Mouse (Mus musculus) lung, postnatal 4 days (tissue): ENCODE results near the gene Kdm5b.

ENCODE experiments used
- DNase-seq, 2 experiments: peaks; one replicate each; pipeline ENCODE4 v3.0.0; 2021

Kdm5b gene

DNA sequence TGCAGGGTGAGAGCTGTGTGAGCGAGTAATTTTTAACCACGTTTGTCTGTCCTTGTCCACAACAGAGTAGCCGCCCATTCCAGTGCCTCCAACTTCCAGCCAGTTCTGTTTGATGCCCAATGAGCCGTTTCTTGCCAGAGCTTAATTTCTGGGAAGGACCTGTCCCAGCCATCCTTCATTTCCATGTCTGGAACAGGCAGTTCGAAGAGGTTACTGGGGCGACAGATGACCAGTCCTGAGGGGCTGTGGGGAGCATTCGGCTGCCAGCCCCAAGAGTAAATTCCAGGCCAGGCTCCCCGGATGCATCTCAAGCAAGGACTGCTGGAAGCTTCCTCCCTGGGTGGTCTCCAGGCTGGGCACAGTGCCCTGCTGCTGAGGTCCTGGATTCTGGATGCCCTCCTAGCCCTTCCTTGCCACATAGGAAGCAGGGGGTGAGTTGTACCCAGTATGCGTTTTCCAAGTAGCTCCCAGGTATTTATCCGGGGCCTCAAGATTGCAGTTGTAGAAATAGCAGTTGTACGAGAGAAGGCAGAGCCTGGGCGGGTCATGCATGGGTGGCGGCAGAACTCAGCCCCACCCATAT, 91.4 kb downstream of the Kdm5b start:
- peak in 1 of 2 experiments; percentile 72 for DNase-seq

GRCm38 (mm10) chr1:134651851-134652398, 92.0 kb downstream of the Kdm5b start:
- DNase-seq, result peak; percentile 53 to 54

DNA sequence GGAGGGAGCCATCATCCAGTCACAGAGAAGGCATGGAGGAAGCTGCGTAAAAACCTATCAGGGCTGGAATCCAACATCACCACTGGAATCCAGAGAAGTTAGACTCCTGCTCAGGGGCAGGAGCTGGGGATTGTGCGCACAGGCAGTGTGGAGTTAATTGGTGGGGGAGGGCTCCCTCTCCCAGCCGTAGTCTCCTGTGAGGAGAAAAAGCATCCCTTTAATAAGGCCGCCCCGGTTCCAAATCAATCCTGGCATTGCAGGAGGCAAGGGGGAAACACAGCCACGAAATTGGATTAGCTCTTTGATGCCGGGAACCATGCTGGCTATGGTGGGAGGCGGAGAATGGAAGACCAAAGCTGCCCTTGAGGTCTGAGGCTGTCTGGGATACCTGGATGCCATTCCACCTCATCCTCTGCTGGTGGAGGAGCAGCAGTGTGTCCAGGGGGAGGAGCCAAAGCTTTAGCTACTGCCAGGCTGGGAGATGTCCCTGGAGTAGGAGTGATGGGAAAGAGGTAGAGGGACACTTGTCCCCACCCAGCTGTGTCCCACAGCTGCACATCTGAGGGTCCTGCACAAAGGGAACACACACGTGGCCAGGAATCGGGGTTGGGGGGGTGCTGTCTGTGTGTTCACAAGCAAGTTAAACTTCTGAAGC, 93.8 kb downstream of the Kdm5b start:
- no peak for DNase-seq

GRCm38 (mm10) chr1:134658841-134659240, 98.9 kb downstream of the Kdm5b start:
- DNase-seq, result no peak

DNA sequence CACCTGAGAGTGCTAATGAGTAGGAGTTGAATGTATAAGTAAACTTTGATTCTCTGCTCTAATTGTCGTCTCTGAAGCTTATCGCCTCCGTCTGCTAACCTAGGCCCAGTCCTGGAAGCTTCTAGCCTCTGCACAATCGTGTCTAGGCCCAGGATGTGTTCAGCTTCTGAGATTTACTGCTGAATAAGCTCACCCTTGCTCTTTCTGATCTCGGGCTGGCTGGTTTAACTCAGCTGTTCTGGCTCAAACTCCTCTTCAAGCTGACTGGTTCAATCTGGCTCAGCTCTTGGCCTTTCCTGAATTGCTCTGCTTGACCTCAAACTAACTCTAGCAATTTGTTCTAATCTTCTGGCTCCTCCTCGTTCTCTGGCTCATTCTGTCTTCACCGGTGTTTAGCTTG, 100.2 kb downstream of the Kdm5b start:
- DNase-seq, result no peak

DNA sequence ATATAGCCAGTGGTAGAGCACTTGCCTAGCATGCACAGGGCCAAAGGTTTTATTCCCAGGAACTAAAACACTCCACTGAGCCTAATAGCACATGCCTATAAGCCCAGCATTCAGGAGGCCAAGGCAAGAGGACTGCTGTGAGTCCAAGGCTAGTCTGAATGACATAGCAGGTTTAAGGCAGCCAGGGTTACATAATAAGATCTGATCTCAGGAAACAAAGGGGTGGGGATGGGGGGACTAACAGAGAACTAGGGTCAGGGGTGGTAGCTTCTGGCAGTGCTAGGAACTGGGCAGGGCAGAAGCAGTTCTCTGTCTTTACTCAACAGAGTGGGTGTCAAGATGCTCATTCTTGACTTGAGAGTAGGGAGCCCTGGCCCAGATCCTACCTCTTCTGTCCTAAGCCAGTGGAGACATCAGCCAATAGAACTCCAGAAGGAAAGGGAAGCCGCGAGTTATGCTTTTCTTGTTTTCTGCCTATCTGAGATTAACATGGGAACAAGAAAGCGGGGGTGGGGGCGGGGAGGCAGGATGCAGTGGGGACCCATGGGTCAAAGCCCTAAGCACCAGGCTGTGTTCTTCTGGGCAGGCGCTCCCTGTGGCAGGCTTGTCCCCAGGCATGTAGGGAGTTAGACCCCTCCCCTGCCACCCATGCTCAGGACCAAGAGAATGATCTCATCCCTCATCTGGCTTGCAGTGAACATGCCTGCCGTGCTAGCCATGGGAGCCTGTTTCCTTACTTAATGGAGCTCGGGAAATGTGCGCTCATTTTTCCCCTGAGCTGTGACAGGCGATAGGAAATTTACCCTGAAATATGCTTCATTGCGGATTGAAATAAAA, 111.5 kb downstream of the Kdm5b start:
- DNase-seq, result no peak

GRCm38 (mm10) chr1:134674312-134674711, 114.3 kb downstream of the Kdm5b start:
- DNase-seq, result no peak

DNA sequence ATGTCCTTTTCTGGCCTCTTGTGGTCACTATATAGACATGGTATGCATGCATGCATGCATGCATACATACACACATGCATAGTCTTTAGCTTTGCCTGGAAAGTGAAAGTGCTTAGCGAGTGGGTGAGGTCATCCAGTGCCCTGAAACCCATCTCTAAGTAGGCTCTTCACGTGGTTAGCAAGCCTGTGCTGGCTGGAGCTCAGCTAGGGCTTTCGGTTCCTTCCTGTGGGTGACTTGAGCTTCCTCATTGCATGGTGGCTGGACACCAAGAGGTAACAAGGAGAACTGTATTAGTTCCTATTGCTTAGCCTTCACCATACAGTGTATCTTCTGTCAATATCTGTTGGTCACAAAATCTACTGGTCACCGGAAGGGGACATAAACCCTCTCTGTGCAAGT, 119.5 kb downstream of the Kdm5b start:
- DNase-seq, result peak; percentile 21 to 37

DNA sequence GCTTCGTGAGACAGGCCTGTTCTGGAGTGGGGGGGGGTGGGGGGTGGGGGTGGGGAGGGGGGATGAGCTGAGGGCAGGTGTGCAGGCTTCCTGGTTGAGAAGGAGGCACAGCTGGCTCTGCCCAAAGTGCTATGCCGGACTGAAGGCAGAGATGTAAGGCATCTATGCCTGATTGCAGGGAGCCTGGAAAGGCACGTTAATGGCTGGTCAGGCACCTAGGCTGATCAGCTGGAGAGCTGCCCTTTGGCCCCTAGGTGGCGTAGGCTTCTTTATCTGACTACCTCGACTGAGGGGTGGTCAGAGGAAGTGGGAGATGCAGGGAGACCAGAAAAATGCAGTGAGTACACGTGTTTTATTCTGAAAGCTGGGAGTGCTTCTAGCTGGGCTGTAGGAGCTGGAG, 120.6 kb downstream of the Kdm5b start:
- no peak for DNase-seq

GRCm38 (mm10) chr1:134682460-134682859, 122.5 kb downstream of the Kdm5b start:
- no peak for DNase-seq
